Mouse (Mus musculus): ENCODE measurements around the gene Stx18.

GRCm38 (mm10) chr5:38152201-38153108 is 113.9 kb downstream of the Stx18 start:
- TF ChIP-seq POLR2A (IDR thresholded peaks at IDR 0.05; ENCODE audit: low read depth, low read length) (no peak), CTCF (IDR thresholded peaks at IDR 0.05; ENCODE audit: extremely low read depth, insufficient read length, insufficient replicate concordance, low read depth, low read length) (no peak)
